Mouse (Mus musculus): Measurements from ENCODE around the gene Pon1. TPM values are rescaled to one million over a fixed set of nuclear protein-coding genes. Genes with fewer than 3 reads are reported as not detected.

The Pon1 gene
- polyA plus RNA-seq (2015; fragmentation: Illumina TruSeq; extraction: RNeasy Lipid Tissue Mini Kit (QIAGEN cat#74804); ENCODE audit: insufficient read depth, low replicate concordance) = 0.79 TPM

DNA sequence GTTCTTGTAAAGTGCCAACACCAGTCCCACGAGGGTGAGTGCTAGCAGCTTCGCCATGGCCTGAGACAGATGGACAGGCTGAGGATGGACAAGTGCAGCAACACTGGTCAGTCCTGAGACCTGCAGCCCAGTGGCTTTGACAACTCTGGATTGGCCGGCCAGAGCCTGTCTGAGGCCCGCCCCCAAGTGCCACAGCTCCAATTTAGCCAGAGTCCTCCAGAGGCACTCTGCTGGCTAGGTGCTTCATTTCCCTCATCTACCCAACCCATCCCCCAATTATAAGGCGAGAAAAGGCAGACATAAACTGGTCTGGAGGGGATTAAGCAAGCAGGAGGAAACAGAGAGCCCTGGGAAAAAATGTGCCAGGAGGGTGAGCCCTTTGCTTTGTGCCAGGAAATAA is at the start of gene Pon1:
TSS of gene Pon1 (minus strand) at position 254 of the 400 bp plus-strand sequence.

Other genes starting within 250 kb of the Pon1 start
- gene Pon3, start 62.3 kb upstream of the Pon1 start, polyA plus RNA-seq (2015; fragmentation: Illumina TruSeq; extraction: RNeasy Lipid Tissue Mini Kit (QIAGEN cat#74804); ENCODE audit: insufficient read depth, low replicate concordance) = 16.6 TPM
- gene Pon2, start 104.5 kb upstream of the Pon1 start, polyA plus RNA-seq (2015; fragmentation: Illumina TruSeq; extraction: RNeasy Lipid Tissue Mini Kit (QIAGEN cat#74804); ENCODE audit: insufficient read depth, low replicate concordance) = 57.8 TPM
- gene Asb4, start 189.4 kb upstream of the Pon1 start, polyA plus RNA-seq (2015; fragmentation: Illumina TruSeq; extraction: RNeasy Lipid Tissue Mini Kit (QIAGEN cat#74804); ENCODE audit: insufficient read depth, low replicate concordance) = 0.62 TPM